Mouse (Mus musculus): ENCODE results near the gene Abi3bp.

DNA sequence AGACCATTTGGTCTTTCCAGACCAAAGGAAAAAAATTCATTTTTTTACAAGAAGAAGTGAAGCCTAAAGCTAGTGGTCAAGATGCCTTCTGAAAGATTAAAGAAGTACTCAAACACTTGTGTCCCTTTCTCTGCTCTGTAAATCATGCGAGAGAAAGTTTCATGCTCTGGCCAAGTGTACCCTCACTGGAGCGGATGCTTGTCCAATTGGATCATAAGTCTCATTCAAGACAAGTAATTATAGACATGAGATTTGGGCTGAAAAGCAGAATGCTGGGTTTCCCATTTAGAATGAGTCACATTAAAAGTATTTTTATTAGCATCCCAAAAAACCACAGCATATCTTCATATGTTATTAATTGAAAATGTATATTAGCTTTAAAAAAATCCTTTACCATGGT lies 4.5 kb upstream of the Abi3bp start:
- TF ChIP-seq CTCF (IDR thresholded peaks at IDR 0.05; ENCODE audit: control insufficient read depth, insufficient read depth, low read length) (no peak), POLR2A (IDR thresholded peaks at IDR 0.05; ENCODE audit: borderline replicate concordance, control insufficient read depth, low read depth, low read length) (no peak)

Data from bone marrow, adult 2 months (tissue).